Mouse (Mus musculus) lung, embryonic 15.5 days (tissue): Measurements from ENCODE around the gene Ifna2. TPM values are rescaled to one million over a fixed set of nuclear protein-coding genes. Genes with fewer than 3 reads are reported as not detected.

Experiments
- ATAC-seq: fragments of 200-750 bp; cut with Nextera tagmentation; 2 replicates; pipeline ENCODE4 v1.8.0; 2017; ENCODE audit warnings: moderate number of reproducible peaks, borderline replicate concordance; ENCODE audit not compliant: low FRiP score, low TSS enrichment; ENCODE audit errors: extremely low read depth
- H3K27ac ChIP-seq: fragments of 300-500 bp; sonication (generic); 2 replicates; pipeline ENCODE4 v1.5.1; 2015; ENCODE audit warnings: moderate library complexity, mild to moderate bottlenecking, inconsistent platforms
- H3K27me3 ChIP-seq: fragments of 300-500 bp; sonication (generic); 2 replicates; pipeline ENCODE4 v1.6.1; 2015; ENCODE audit warnings: inconsistent platforms
- H3K36me3 ChIP-seq: fragments of 300-500 bp; sonication (generic); 2 replicates; pipeline ENCODE4 v1.6.1; 2015; ENCODE audit warnings: inconsistent platforms
- H3K4me1 ChIP-seq: fragments of 300-500 bp; sonication (generic); 2 replicates; pipeline ENCODE4 v1.6.1; 2015; ENCODE audit warnings: inconsistent platforms
- H3K4me2 ChIP-seq: fragments of 300-500 bp; sonication (generic); 2 replicates; pipeline ENCODE4 v1.6.1; 2015; ENCODE audit warnings: inconsistent platforms, mild to moderate bottlenecking, moderate library complexity
- H3K4me3 ChIP-seq: fragments of 300-500 bp; sonication (generic); 2 replicates; pipeline ENCODE4 v1.5.1; 2015; ENCODE audit warnings: mild to moderate bottlenecking, inconsistent platforms
- H3K9ac ChIP-seq: fragments of 300-500 bp; sonication (generic); 2 replicates; pipeline ENCODE4 v1.6.1; 2015; ENCODE audit warnings: inconsistent platforms
- H3K9me3 ChIP-seq: fragments of 300-500 bp; sonication (generic); 2 replicates; pipeline ENCODE4 v1.6.1; 2016; ENCODE audit warnings: inconsistent platforms
- WGBS: fragments of 180-500 bp; shearing (Covaris S2); methylation state at CpG from one replicate; pipeline ENCODE4 v1.1.7; 2015; 5-methylcytosine and 5-hydroxymethylcytosine counted together
- polyA plus RNA-seq: library from polyadenylated mRNA; unstranded; fragments of >200 nt; fragmentation: Nextera tagmentation; extraction: Ambion mirVana; gene quantifications from 2 replicates; pipeline ENCODE4 v1.2.1, GENCODE M21; 2015

Ifna2 gene
- polyA plus RNA-seq, 1 experiment from 2014 or later: not detected

- no peaks in the 10 kb centered on the region for H3K4me1 ChIP-seq
- 51% methylated on average over 2 of the region's 2 CpGs for WGBS
- no peaks in the 10 kb centered on the region for H3K36me3 ChIP-seq
- H3K9ac ChIP-seq: no peak within 1 kb of the TSS
- H3K27me3 ChIP-seq: no peaks in the 10 kb centered on the region
- no peak within 1 kb of the TSS for H3K4me2 ChIP-seq
- no peak for ATAC-seq
- H3K9me3 ChIP-seq: no peaks in the 10 kb centered on the region
- no peak within 1 kb of the TSS for H3K27ac ChIP-seq
- no peak within 1 kb of the TSS for H3K4me3 ChIP-seq
Measured at GRCm38 (mm10) chr4:88644359-88644758, 39.4 kb downstream of the Ifna2 start, which contains the start of gene Ifna13. TSS of gene Ifna13 (minus strand) at chr4:88644459.

GRCm38 (mm10) chr4:88642526-88642925 is 41.2 kb downstream of the Ifna2 start:
- ATAC-seq: no peak
- no peaks in the 10 kb centered on the region for H3K9me3 ChIP-seq

GRCm38 (mm10) chr4:88641077-88641831 is 42.5 kb downstream of the Ifna2 start:
- no peaks in the 10 kb centered on the region for H3K36me3 ChIP-seq
- 0 out of 2 replicates have a peak overlapping the region, but pooled peaks have one; percentile 13 for H3K9ac ChIP-seq
- H3K9me3 ChIP-seq: no peaks in the 10 kb centered on the region
- ATAC-seq: peak; percentile 87
- no peaks in the 10 kb centered on the region for H3K4me1 ChIP-seq
- H3K4me2 ChIP-seq: peak overlapping the region; percentile 50
- no peaks in the 10 kb centered on the region for H3K27me3 ChIP-seq
- WGBS: 7% methylated on average over 11 of the region's 11 CpGs
- peak overlapping the region; percentile 45 for H3K4me3 ChIP-seq
- H3K27ac ChIP-seq: peak overlapping the region; percentile 22; the same call in 1 of the 2 replicates

More at GRCm38 (mm10) chr4:88642526-88642925, 41.2 kb downstream of the Ifna2 start:
- Histone ChIP-seq H3K36me3 (no peaks in the 10 kb centered on the region), H3K4me3 (no peak overlapping the region), H3K27ac (no peak overlapping the region), H3K9ac (no peak overlapping the region), H3K4me2 (no peak overlapping the region), H3K4me1 (no peaks in the 10 kb centered on the region), H3K27me3 (no peaks in the 10 kb centered on the region)
- WGBS: 13% methylated on average over 2 of the region's 2 CpGs

DNA sequence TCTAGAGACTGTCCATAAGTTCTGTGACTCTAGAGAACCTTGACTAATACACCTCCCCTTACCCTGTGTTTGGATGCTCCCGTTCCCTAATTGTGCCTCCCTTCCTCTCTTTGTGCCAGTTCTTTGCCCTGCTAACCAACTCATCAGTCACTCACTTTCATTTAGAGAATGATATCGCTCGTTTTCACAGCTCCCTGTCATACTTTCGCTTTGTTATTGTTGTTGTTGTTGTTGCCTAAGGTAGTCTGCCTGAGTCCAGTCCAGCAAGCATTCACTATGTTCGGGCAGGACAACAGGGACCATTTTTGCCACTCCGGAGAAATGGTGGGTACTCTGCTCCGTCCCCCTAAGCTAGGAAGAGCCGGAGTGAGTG is 43.0 kb downstream of the Ifna2 start:
- ATAC-seq: no peak
- Histone ChIP-seq H3K9ac (0 out of 2 replicates have a peak overlapping the region, but pooled peaks have one; percentile 13), H3K4me1 (no peaks in the 10 kb centered on the region), H3K4me2 (peak overlapping the region; percentile 50), H3K4me3 (peak overlapping the region; percentile 45), H3K27me3 (no peaks in the 10 kb centered on the region), H3K27ac (no peak overlapping the region), H3K36me3 (no peaks in the 10 kb centered on the region), H3K9me3 (no peaks in the 10 kb centered on the region)
- 56% methylated on average over 8 of the region's 8 CpGs for WGBS

DNA sequence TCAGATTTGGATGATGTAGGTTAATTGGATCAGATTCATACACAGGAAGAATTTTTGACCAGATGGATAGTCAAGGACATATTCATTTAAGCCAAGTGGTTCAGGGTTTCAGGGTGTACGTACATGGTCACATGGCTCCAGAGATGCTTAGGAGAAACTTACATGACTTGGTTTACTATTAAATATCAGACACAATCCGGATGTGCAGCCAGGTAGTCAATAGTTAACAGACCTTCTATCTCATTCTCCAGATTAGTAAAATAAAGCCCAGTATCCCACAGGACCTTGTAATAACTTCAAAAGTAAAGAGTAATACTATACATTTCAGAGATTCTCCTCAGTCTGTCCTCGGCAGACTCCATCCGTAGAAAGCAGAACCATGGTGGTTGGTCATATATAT is 49.4 kb downstream of the Ifna2 start, which contains the start of gene C87499:
C87499 (minus strand) TSS at position 101 of the 400 bp plus-strand sequence.
- no peak for ATAC-seq
- Histone ChIP-seq H3K4me2 (no peak within 1 kb of the TSS), H3K27ac (no peak within 1 kb of the TSS), H3K27me3 (no peaks in the 10 kb centered on the region), H3K4me3 (no peak within 1 kb of the TSS), H3K9ac (no peak within 1 kb of the TSS), H3K4me1 (no peaks in the 10 kb centered on the region), H3K36me3 (no peaks in the 10 kb centered on the region), H3K9me3 (no peaks in the 10 kb centered on the region)
- 86% methylated on average over 4 of the region's 4 CpGs for whole genome bisulfite sequencing

Other genes starting within 250 kb of the Ifna2 start
- gene Hacd4, start 245.0 kb downstream of the Ifna2 start, polyA plus RNA-seq: 9.4 TPM in 2 replicates
- gene Ifnb1, start 161.1 kb downstream of the Ifna2 start, polyA plus RNA-seq: not detected in 2 replicates
- not detected in 2 replicates for gene Ifna15, start 125.7 kb downstream of the Ifna2 start, polyA plus RNA-seq
- gene Ifna14, start 112.1 kb downstream of the Ifna2 start, polyA plus RNA-seq: not detected in 2 replicates
- gene Ifna9, start 91.5 kb downstream of the Ifna2 start, polyA plus RNA-seq: not detected in 2 replicates
- not detected in 2 replicates for gene Ifna12, start 80.5 kb downstream of the Ifna2 start, polyA plus RNA-seq
- not detected in 2 replicates for gene C87499, start 49.5 kb downstream of the Ifna2 start, polyA plus RNA-seq
- not detected in 2 replicates for gene Ifna13, start 39.5 kb downstream of the Ifna2 start, polyA plus RNA-seq
- gene Ifna16, start 7.0 kb downstream of the Ifna2 start, polyA plus RNA-seq: not detected in 2 replicates
- not detected in 2 replicates for gene Ifnab, start 7.4 kb upstream of the Ifna2 start, polyA plus RNA-seq
- 1.1 and 1.7 TPM in 2 replicates for gene Gm26566, start 37.9 kb upstream of the Ifna2 start, polyA plus RNA-seq
- 93.3 and 96.3 TPM in 2 replicates for gene Klhl9, start 38.6 kb upstream of the Ifna2 start, polyA plus RNA-seq
- not detected in 2 replicates for gene Gm13271, start 71.0 kb upstream of the Ifna2 start, polyA plus RNA-seq
- gene Gm13283, start 76.2 kb upstream of the Ifna2 start, polyA plus RNA-seq: 0.21 and 0.68 TPM in 2 replicates
- gene Gm13290, start 89.9 kb upstream of the Ifna2 start, polyA plus RNA-seq: 0.22 and 0.74 TPM in 2 replicates
- not detected in 2 replicates for gene Gm13289, start 93.0 kb upstream of the Ifna2 start, polyA plus RNA-seq
- gene Gm13272, start 95.9 kb upstream of the Ifna2 start, polyA plus RNA-seq: 0.39 TPM in 1 of 2 replicates, not detected in the other
- 0.66 TPM in 1 of 2 replicates, not detected in the other for gene Ifnz, start 98.2 kb upstream of the Ifna2 start, polyA plus RNA-seq
- gene Gm13276, start 101.8 kb upstream of the Ifna2 start, polyA plus RNA-seq: not detected in 2 replicates
- gene Gm13277, start 104.7 kb upstream of the Ifna2 start, polyA plus RNA-seq: not detected in 2 replicates
- gene Gm13278, start 107.6 kb upstream of the Ifna2 start, polyA plus RNA-seq: not detected in 2 replicates
- gene Gm13275, start 110.6 kb upstream of the Ifna2 start, polyA plus RNA-seq: not detected in 2 replicates
- not detected in 2 replicates for gene Gm13279, start 113.5 kb upstream of the Ifna2 start, polyA plus RNA-seq
- 1.5 and 1.7 TPM in 2 replicates for gene Gm13285, start 115.8 kb upstream of the Ifna2 start, polyA plus RNA-seq
- not detected in 2 replicates for gene Gm13287, start 119.3 kb upstream of the Ifna2 start, polyA plus RNA-seq
- 0.11 TPM in 1 of 2 replicates, not detected in the other for gene Gm13288, start 121.6 kb upstream of the Ifna2 start, polyA plus RNA-seq
- not detected in 2 replicates for gene Ifna7, start 132.3 kb upstream of the Ifna2 start, polyA plus RNA-seq
- not detected in 2 replicates for gene Ifna11, start 136.0 kb upstream of the Ifna2 start, polyA plus RNA-seq
- not detected in 2 replicates for gene Ifna6, start 143.5 kb upstream of the Ifna2 start, polyA plus RNA-seq
- not detected in 2 replicates for gene Ifna5, start 151.6 kb upstream of the Ifna2 start, polyA plus RNA-seq
- gene Ifna4, start 157.9 kb upstream of the Ifna2 start, polyA plus RNA-seq: not detected in 2 replicates
- gene Ifna1, start 166.2 kb upstream of the Ifna2 start, polyA plus RNA-seq: not detected in 2 replicates
- gene Ifne, start 196.3 kb upstream of the Ifna2 start, polyA plus RNA-seq: not detected in 2 replicates